Mouse (Mus musculus) heart, postnatal 14 days (tissue): Measurements from ENCODE around the gene Srpx2. TPM values are rescaled to one million over a fixed set of nuclear protein-coding genes. Genes with fewer than 3 reads are reported as not detected.

Experiments used
- DNase-seq, 2 experiments: peaks; one replicate each; pipeline ENCODE4 v3.0.0; 2021 to 2022
- intact Hi-C: fragments of 180-260 bp; cut with DNase I; formaldehyde crosslinking; loops from one replicate; pipeline ENCODE4 v1.15.1; 2025
- long read RNA-seq, 2 experiments: library from polyadenylated mRNA; stranded (forward); transcript quantifications; one replicate each; pipeline ENCODE4 v2.0.0; 2021
- total RNA-seq, 2 experiments: library from RNA; stranded (reverse); gene quantifications; 2 replicates each; pipeline ENCODE4 v1.2.3; 2021

The Srpx2 gene
- 1 to 10 TPM; 5.1 to 5.9 TPM for total RNA-seq
- long read RNA-seq, experiment 1, transcript Srpx2-201 (12 exons, 2,290 nt): major isoform, 7 of 10 reads
- long read RNA-seq, experiment 1, partial matches to known transcripts: 0 of 10 reads
- long read RNA-seq, experiment 1, other reads (novel, unspliced or antisense): 0 of 10 reads
- long read RNA-seq, experiment 2, transcript Srpx2-201 (12 exons, 2,290 nt): major isoform, 6 of 9 reads
- long read RNA-seq, experiment 2, partial matches to known transcripts: 0 of 9 reads
- long read RNA-seq, experiment 2, other reads (novel, unspliced or antisense): 1 of 9 reads

- DNase-seq: no peak
- intact Hi-C loops: no loop called here
Observed at GRCm38 (mm10) chrX:133908261-133908660, at the start of gene Srpx2. Srpx2 (plus strand) TSS chrX:133908426.

GRCm38 (mm10) chrX:133869743-133870142, 38.5 kb upstream of the Srpx2 start:
- intact Hi-C loops: loop anchor here (5.0 kb wide), 1 partner anchor 132 kb away; no protein-coding TSS in a partner anchor
- DNase-seq: no peak

- DNase-seq: no peak
- intact Hi-C loops: no loop called here
Observed at GRCm38 (mm10) chrX:133887308-133887707, 20.9 kb upstream of the Srpx2 start.

GRCm38 (mm10) chrX:133888111-133888510, 20.1 kb upstream of the Srpx2 start:
- intact Hi-C loops: no loop called here
- no peak for DNase-seq

- intact Hi-C loops: loop anchor here (10.0 kb wide), 1 partner anchor 143 kb away; no protein-coding TSS in a partner anchor
- DNase-seq: peak; percentile 80
Observed at GRCm38 (mm10) chrX:133898014-133898542, 10.1 kb upstream of the Srpx2 start, which contains the start of gene Tspan6. Tspan6 (minus strand) TSS chrX:133898429.

GRCm38 (mm10) chrX:133911397-133912103, 3.3 kb downstream of the Srpx2 start:
- peak; percentile 9 to 28 for DNase-seq
- intact Hi-C loops: no loop called here

GRCm38 (mm10) chrX:133913006-133913405, 4.8 kb downstream of the Srpx2 start:
- no peak for DNase-seq
- intact Hi-C loops: no loop called here

- intact Hi-C loops: no loop called here
- peak in 1 of 2 experiments; percentile 16 for DNase-seq
Observed at GRCm38 (mm10) chrX:133914219-133914618, 6.0 kb downstream of the Srpx2 start.

GRCm38 (mm10) chrX:133921187-133921586, 13.0 kb downstream of the Srpx2 start:
- intact Hi-C loops: no loop called here

GRCm38 (mm10) chrX:133926760-133927159, 18.5 kb downstream of the Srpx2 start:
- intact Hi-C loops: no loop called here
- DNase-seq: no peak

More at GRCm38 (mm10) chrX:133921187-133921586, 13.0 kb downstream of the Srpx2 start:
- no peak for DNase-seq

GRCm38 (mm10) chrX:133931302-133932013, 23.2 kb downstream of the Srpx2 start:
- peak; percentile 13 to 43 for DNase-seq
- intact Hi-C loops: loop anchor here (10.0 kb wide), 1 partner anchor 147 kb away; no protein-coding TSS in a partner anchor

- intact Hi-C loops: loop anchor here (10.0 kb wide), 1 partner anchor 152 kb away; no protein-coding TSS in a partner anchor
- DNase-seq: no peak
Observed at GRCm38 (mm10) chrX:133936605-133937225, 28.5 kb downstream of the Srpx2 start.

GRCm38 (mm10) chrX:133939561-133939960, 31.3 kb downstream of the Srpx2 start:
- DNase-seq: no peak
- intact Hi-C loops: loop anchor here (10.0 kb wide), 1 partner anchor 155 kb away; no protein-coding TSS in a partner anchor

- DNase-seq: peak; percentile 33 to 60
- intact Hi-C loops: loop anchor here (1.0 to 10.0 kb wide), 2 partner anchors 71 to 357 kb away; partner anchors contain the start of gene Cenpi
Observed at GRCm38 (mm10) chrX:133947427-133947826, 39.2 kb downstream of the Srpx2 start.

- intact Hi-C loops: no loop called here
Observed at GRCm38 (mm10) chrX:133954661-133955060, 46.4 kb downstream of the Srpx2 start.

GRCm38 (mm10) chrX:133960617-133961016, 52.4 kb downstream of the Srpx2 start:
- DNase-seq: no peak
- intact Hi-C loops: no loop called here

More at GRCm38 (mm10) chrX:133954661-133955060, 46.4 kb downstream of the Srpx2 start:
- DNase-seq: no peak

- intact Hi-C loops: no loop called here
- no peak for DNase-seq
Observed at GRCm38 (mm10) chrX:133964615-133965014, 56.4 kb downstream of the Srpx2 start.

GRCm38 (mm10) chrX:133981231-133982002, 73.2 kb downstream of the Srpx2 start, which contains the start of gene Sytl4:
Sytl4 (minus strand) TSS chrX:133981812.
- peak; percentile 5 to 18 for DNase-seq
- intact Hi-C loops: no loop called here
